Mouse (Mus musculus): Measurements from ENCODE around the gene Fut2. TPM values are rescaled to one million over a fixed set of nuclear protein-coding genes. Genes with fewer than 3 reads are reported as not detected.

The Fut2 gene
- not detected for total RNA-seq (2023)

DNA sequence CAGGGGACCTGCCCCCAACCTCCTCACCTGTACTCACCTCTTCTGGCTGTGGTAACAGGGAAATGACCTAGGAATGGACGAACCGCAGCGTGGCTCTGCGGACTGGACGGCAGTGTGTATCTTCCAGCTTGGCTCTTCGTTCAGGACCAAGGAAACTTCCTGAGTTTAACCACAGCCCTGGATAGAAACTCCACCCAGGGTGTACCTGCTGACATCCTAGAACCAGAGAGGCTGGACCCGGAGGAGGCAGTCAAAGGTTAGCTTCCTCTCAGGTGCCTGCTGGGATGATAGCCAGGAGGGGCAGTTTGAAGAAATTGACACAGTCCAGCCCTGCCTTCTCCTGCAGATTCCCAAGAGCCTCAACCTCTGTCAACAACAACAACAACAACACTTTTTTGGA lies at the start of gene Fut2:
Fut2 (minus strand) TSS at position 234 of the 400 bp plus-strand sequence.

DNA sequence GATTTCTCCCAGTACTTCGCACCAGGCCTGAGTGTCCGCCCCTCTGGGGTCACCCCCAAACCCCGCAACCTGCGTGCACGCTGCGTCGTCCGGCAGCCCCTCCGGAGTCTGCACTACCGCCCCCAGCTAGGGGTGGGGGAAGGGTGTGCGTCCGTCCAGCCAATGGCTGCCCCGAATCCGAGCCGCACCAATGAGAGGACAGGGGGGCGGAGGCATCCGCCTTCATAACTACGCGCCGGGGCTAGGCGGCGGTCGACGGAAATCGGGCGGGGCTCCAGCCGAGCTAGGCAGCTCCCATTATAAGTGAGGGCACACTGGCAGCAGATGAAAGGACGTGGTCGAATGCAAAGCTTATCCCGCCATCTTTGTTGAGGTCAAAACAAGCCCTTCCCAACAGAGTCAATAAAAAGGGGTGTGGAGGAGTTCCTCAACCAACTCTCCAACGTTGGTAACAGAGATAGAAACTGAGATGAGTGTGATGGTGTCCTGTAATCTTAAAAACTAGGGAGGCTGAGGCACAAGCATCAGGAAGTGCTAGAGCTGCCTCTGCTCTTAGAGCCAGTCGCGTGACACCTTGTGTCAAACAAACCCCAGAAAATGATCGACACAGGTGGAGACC lies 49.0 kb upstream of the Fut2 start, which contains the start of gene Rpl18:
Rpl18 (plus strand) TSS at position 368 of the 619 bp plus-strand sequence.

DNA sequence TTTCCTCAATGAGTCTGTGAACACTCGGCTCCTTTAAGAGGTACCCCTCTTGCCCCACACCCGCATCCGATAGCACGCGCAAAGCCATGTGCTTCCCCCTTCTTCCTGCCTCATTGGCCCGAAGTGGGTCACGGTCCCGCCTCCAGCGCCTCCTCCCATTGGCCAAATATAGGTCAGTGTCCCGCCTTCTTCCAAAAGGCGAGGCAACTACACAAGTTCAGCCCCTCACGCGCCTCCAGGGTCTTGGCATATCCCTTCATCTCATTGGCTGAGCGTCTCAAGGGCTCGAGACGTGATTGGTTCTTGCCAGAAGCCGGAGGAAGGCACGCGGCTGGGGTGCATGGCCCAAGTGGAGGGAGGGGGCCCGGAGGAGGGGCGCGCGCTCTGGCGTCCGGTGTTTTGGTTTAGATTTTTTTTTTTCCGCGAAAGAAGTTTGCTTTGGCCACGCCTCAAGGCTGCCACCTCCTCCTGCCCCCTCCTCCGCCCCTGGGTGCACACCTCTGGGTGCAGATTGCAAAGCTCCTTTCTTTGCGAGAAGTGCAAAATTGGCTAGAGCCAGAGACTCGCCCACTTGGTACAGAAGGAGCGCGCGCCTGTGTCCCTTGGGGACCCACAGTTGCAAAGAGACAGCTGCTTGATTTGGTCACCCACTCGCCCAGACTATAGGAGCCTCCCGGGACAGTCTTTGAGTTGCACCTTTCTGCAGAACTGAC lies 38.7 kb upstream of the Fut2 start, which contains the start of gene Dbp:
Dbp (plus strand) TSS at position 359 of the 713 bp plus-strand sequence.

DNA sequence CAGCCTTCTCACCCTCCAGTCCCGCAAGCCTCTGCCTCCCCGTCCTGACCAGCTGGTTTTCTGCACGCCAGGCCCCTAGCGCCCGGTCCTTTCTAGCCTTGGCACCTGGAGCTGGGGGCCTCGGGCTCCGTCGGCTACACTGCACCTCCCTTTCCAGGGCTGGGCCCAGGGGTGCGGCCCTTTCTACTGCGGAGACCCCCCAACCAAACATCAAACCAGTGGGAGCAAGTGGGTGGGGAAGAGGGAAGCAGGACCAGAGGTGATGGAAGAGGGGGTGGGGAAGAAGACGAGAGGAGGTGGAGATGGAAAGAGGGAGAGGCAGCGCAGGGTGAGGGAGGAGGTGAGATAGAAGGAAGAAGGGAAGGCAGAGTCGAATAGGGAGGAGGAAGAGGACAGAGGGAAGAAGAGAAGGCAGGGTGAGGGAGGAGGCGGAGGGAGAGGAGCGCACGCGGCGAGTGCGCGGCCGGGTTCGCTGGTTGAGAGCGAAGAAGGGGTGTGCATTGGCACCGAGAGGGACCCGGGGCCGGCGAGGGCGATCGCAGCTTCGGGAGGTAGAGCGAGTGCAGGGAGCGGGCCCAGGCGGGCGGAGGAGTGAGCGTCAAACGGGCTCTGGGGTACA lies 33.4 kb upstream of the Fut2 start, which contains the start of gene Car11:
Car11 (plus strand) TSS at position 321 of the 619 bp plus-strand sequence.

DNA sequence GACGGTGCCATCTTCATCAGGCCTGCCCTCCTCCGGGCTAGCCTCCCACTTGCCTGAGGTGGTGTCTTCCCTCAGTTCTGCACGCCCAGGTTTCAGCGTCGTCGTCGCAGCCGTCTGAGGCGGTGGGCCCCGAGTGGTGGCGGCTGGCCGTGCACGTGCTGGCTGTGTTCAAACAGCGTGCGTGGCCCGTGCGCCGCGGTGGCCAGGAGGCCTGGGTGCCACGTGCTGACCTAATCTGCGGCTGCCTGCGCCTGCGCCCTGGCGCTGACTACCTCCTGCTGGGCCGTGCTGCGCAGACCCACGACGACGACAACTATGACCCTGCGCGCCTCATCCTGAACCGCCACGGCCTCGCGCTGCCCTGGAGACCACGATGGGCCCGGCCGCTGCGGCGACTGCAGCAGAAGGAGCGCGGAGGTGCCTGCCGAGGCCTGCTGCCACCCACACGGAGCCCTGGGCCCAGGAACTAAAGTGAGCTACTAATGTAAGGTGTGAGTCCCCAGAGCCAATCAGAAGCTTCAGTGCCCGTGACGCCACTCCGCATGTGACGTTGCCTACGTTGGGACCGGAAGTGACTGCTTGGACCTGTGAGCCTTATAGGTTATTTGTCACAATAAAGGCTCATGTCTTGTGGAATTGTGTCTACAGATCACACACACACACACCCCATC lies 27.9 kb upstream of the Fut2 start, which contains the start of gene Sec1:
Sec1 (minus strand) TSS at position 482 of the 671 bp plus-strand sequence.

DNA sequence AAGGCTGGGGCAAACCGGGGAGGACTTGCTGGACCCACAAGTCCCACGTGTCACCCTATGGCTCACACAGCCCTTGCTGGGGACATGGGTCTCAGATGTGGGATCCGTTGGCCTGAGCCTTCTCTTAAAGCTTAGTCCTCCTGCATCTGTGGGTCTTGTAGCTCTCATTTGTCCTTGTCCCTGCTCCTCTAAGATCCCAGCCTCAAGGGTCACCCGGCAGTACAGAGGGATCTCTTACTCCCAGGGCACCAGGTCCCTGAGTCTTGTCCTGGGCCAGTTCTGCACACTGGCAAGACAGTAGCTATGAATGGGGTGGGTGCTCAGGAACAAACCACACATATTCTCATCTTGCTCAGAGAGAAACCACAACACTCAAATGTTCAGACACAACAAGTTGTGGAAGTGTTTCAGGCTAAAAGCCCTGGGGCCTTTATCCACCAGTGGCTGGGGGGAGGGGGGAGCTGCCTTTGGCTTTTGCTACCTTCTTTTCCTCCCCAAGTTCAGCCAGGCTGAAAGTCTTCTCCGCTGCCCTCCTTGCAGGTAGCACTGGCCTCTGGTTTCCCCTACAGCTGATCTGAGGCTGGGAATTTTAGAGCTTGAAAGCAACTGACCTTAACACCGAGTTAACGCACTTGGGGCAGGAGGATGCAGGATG lies 17.3 kb upstream of the Fut2 start, which contains the start of gene Ntn5:
Ntn5 (plus strand) TSS at position 627 of the 655 bp plus-strand sequence.

DNA sequence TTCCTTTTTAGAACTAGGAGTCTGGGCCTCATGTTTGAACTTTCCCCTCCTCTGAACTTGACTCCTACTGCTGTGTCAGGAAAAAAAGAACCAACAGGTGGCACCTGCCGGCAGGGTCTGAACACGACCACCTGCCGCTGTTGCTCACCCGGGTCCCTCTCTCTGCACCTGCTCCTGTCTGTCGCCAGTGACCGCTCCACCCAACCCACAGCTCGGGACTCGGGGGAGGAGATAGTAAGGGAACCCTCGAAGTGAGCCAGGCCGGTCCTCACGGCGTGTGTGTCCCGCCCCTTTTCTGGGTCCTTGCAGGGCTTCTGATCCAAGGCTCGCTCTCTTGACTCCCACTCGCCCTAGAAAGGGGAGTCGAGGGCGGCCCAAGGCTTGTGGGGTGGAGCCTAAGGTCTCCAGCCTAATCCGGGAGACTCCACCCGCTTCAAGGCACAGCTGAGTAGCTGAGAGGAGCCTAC lies 26.6 kb downstream of the Fut2 start, which contains the start of gene Mamstr:
Mamstr (plus strand) TSS at position 417 of the 467 bp plus-strand sequence.

DNA sequence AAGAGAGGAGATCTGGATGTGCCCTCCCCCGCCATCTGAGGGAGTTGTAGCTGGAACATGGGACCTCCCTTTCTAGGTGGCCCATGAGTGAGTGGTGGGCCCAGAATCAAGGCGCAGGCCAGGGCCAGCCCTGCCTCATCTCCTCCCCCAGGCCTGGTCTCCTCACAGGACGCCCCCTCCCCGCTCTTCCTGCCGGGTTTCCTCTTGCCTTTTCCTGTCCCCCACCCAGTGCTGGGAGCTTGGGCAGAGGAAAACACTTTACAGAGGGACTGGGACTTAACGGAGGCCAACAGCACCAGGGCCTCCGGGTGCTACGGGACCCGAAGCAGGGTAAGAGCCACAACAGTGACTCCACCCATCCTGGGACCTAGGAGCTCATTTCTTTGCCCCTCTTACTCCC lies 38.9 kb downstream of the Fut2 start, which contains the start of gene Rasip1:
Rasip1 (plus strand) TSS at position 228 of the 400 bp plus-strand sequence.

DNA sequence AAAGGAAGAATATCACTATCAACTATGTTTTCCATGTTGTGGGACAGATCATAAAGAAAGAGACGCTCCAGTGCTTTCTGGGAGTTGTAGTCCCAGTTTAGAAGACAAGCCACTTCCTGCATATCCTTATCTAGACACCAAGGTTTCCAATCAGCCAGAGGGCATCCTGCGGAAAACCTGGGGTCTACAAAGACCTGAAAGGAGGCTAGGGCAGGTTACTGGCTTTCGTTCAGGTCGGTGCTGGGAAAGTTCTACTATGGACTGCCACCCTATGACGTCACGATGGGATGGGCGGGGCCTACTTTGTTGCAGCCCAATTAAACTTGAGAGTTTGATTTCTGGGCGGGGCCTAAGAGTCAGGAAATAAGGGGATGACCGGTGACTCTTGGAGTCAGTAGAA lies 44.8 kb downstream of the Fut2 start, which contains the start of gene Izumo1:
Izumo1 (plus strand) TSS at position 369 of the 400 bp plus-strand sequence.

DNA sequence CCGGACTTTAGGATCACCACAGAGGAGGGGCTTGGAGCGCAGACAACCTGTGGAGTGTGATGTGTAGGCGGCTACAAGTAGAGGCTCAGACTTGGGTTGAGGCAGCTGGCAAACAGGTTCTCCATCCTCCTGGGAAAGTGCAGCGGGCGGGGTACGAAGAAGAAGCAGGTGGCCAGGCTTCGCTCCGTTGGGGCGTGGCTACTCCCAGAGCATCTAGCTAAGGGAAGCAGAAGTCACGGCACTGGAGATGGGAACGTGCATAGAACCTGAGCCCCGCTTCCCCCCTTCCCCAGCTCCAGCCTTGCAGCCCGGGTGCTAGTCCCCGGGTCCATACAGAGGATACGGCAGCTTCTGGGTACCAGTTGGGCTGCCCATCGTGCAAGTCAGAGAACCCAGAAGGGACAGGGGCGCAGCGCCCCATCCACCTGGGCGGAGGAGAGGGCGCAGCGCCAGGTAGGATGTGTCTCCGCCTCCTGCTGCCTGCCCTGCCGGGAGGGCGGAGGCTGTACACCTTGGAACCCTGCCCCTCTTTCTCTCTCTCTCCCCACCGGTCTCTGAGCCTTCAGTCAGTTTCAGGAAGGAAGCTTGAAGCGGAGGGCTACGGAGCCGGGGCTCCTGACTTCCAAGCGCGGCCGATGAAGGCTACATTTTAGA lies 49.0 kb downstream of the Fut2 start, which contains the start of gene Fut1:
Fut1 (plus strand) TSS at position 248 of the 654 bp plus-strand sequence.

Other genes with a start within 250 kb of the Fut2 start
- not detected for gene Lhb, start 245.6 kb downstream of the Fut2 start, total RNA-seq (2023)
- gene Gys1, start 231.6 kb downstream of the Fut2 start, total RNA-seq (2023): 10 to 100 TPM in 1 of 2 experiments, 1 to 10 TPM in 1; 7.7 to 10.9 TPM
- 10 to 100 TPM; 27.3 to 29.0 TPM for gene Ruvbl2, start 228.3 kb downstream of the Fut2 start, total RNA-seq (2023)
- 1,000 to 10,000 TPM; 2,883 to 3,990 TPM for gene Ftl1, start 206.5 kb downstream of the Fut2 start, total RNA-seq (2023)
- 100 to 1,000 TPM; 111 to 121 TPM for gene Bax, start 199.5 kb downstream of the Fut2 start, total RNA-seq (2023)
- not detected for gene Tulp2, start 184.5 kb downstream of the Fut2 start, total RNA-seq (2023)
- 1 to 10 TPM; 1.3 to 1.7 TPM for gene Gm45808, start 179.6 kb downstream of the Fut2 start, total RNA-seq (2023)
- gene Dhdh, start 177.6 kb downstream of the Fut2 start, total RNA-seq (2023): 10 to 100 TPM; 10.4 to 11.5 TPM
- 100 to 1,000 TPM; 153 to 162 TPM for gene Nucb1, start 156.0 kb downstream of the Fut2 start, total RNA-seq (2023)
- 100 to 1,000 TPM; 820 to 877 TPM for gene Ppp1r15a, start 140.1 kb downstream of the Fut2 start, total RNA-seq (2023)
- under 1 TPM; 0.71 to 0.79 TPM for gene Plekha4, start 140.1 kb downstream of the Fut2 start, total RNA-seq (2023)
- under 1 TPM in 1 of 2 experiments, not detected in 1; 0.39 TPM for gene Hsd17b14, start 111.5 kb downstream of the Fut2 start, total RNA-seq (2023)
- gene Bcat2, start 96.2 kb downstream of the Fut2 start, total RNA-seq (2023): 10 to 100 TPM; 64.9 to 67.0 TPM
- not detected for gene Fgf21, start 50.9 kb downstream of the Fut2 start, total RNA-seq (2023)
- gene Fut1, start 49.1 kb downstream of the Fut2 start, total RNA-seq (2023): not detected
- gene Izumo1, start 44.6 kb downstream of the Fut2 start, total RNA-seq (2023): under 1 TPM in 1 of 2 experiments, not detected in 1; 0.36 TPM
- under 1 TPM; 0.45 to 0.49 TPM for gene Rasip1, start 38.9 kb downstream of the Fut2 start, total RNA-seq (2023)
- gene Mamstr, start 26.4 kb downstream of the Fut2 start, total RNA-seq (2023): not detected
- not detected for gene Ntn5, start 17.6 kb upstream of the Fut2 start, total RNA-seq (2023)
- gene Sec1, start 28.0 kb upstream of the Fut2 start, total RNA-seq (2023): not detected
- gene Car11, start 33.4 kb upstream of the Fut2 start, total RNA-seq (2023): not detected
- 10 to 100 TPM in 1 of 2 experiments, 1 to 10 TPM in 1; 8.5 to 11.4 TPM for gene Dbp, start 38.7 kb upstream of the Fut2 start, total RNA-seq (2023)
- gene Rpl18, start 49.1 kb upstream of the Fut2 start, total RNA-seq (2023): 1,000 to 10,000 TPM; 1,433 to 1,476 TPM
- 10 to 100 TPM; 48.8 to 50.4 TPM for gene Sphk2, start 51.6 kb upstream of the Fut2 start, total RNA-seq (2023)
- under 1 TPM; 0.58 to 0.67 TPM for gene Fam83e, start 54.8 kb upstream of the Fut2 start, total RNA-seq (2023)
- gene Spaca4, start 59.4 kb upstream of the Fut2 start, total RNA-seq (2023): not detected
- not detected for gene Lmtk3, start 117.3 kb upstream of the Fut2 start, total RNA-seq (2023)
- under 1 TPM in 1 of 2 experiments, not detected in 1; 0.46 TPM for gene Sult2b1, start 118.3 kb upstream of the Fut2 start, total RNA-seq (2023)
- gene Cyth2, start 148.2 kb upstream of the Fut2 start, total RNA-seq (2023): 100 to 1,000 TPM; 104 to 114 TPM
- gene Kcnj14, start 158.4 kb upstream of the Fut2 start, total RNA-seq (2023): under 1 TPM; 0.58 to 0.88 TPM
- 1 to 10 TPM; 9.1 to 9.8 TPM for gene Grwd1, start 164.6 kb upstream of the Fut2 start, total RNA-seq (2023)
- 100 to 1,000 TPM in 1 of 2 experiments, 10 to 100 TPM in 1; 89.1 to 104 TPM for gene Kdelr1, start 206.4 kb upstream of the Fut2 start, total RNA-seq (2023)
- under 1 TPM; 0.30 to 0.42 TPM for gene Grin2d, start 212.0 kb upstream of the Fut2 start, total RNA-seq (2023)
- gene Syngr4, start 230.3 kb upstream of the Fut2 start, total RNA-seq (2023): not detected
- gene Tmem143, start 230.5 kb upstream of the Fut2 start, total RNA-seq (2023): 1 to 10 TPM; 7.7 to 9.3 TPM